Mouse (Mus musculus): ENCODE data around the gene Rps17.

The Rps17 gene

DNA sequence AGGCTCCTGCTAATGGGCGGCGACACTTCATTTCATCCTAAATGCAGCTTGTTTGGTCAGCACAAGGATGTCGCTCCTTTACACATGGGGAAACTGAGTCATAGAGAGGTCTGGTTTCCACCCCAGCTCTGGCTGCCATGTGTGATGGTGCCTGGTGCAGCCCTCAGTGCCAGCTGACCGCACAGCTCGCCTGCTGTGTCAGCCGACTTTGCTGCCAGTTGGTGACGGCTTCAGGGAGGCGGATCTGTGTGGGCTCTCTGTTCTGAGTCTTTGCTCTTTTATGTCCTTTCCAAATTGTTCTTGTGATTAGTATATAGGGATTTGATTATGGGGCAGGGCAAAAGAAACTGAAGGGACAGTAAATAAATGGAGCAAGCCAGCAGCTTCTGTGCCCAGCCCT is 37.3 kb downstream of the Rps17 start:
- TF ChIP-seq GATA4 (IDR thresholded peaks at IDR 0.05; ENCODE audit: insufficient replicate concordance, low read length) = no peak

- TF ChIP-seq GATA4 (IDR thresholded peaks at IDR 0.05; ENCODE audit: insufficient replicate concordance, low read length) = no peak
These were observed 40.4 kb downstream of the Rps17 start for GRCm38 (mm10) chr7:81304675-81305074.

DNA sequence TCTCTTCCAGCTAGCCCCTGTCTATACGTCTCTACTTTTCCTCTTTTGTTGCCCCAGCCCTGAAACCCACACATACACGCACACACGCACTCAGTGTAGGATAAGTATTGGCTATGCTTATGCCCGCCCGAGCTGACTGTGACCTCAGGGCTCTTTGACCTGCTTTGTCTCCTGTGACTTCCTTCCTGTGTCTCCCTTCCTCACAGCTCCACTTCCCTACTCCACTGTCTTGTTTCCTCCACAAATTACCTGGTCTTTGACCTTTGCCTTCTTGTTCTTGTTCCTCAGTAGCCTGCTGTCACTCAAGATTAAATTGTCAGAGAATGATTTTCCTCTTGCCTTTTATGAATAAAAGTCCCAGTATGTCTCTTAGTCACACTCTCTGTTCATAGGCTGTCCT is 41.0 kb downstream of the Rps17 start:
- TF ChIP-seq GATA4 (IDR thresholded peaks at IDR 0.05; ENCODE audit: insufficient replicate concordance, low read length) = no peak

DNA sequence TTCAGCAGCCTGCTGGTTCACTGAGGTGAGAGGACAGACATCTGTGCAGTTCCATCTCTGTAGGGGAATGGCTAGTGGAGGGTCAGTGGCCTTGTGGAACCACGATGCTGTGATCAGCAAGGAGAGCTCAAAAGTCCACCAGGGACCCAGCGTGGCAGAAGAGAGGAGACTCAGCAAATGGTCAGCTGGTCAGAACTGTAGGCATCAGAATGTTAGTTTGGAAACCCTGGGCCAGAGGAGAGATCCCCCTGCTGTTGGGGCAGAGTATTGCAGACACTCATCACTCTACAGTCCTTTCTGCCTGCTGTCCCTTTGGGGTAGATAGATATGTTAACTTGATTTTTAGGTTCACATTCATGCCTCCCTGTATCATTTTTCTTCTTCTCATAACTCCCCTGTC is 41.4 kb downstream of the Rps17 start:
- no peak for TF ChIP-seq GATA4 (IDR thresholded peaks at IDR 0.05; ENCODE audit: insufficient replicate concordance, low read length)

DNA sequence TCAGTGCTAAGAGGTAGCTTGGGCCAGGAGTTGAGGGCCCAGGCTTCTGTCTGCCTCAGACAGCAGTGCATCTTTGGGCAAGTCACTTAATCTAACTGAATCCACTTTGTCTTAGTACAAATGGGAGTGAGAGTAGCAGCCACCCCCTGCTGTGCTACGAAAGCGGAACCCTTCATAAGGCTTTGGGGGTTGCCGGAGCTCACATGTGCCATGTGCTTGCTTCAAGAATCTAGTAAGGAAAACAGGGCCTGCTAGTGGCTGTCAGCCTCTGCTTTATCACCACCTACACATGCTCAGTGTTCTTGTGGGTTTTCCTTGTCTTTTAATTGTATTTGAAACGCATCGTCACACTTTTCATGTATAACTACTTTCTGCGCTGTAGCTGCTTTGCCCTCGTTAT is 43.7 kb downstream of the Rps17 start:
- no peak for TF ChIP-seq GATA4 (IDR thresholded peaks at IDR 0.05; ENCODE audit: insufficient replicate concordance, low read length)

- TF ChIP-seq GATA4 (IDR thresholded peaks at IDR 0.05; ENCODE audit: insufficient replicate concordance, low read length) = no peak
These were observed 46.8 kb downstream of the Rps17 start for GRCm38 (mm10) chr7:81298206-81298605.

GRCm38 (mm10) chr7:81295169-81295568 is 49.9 kb downstream of the Rps17 start:
- no peak for TF ChIP-seq GATA4 (IDR thresholded peaks at IDR 0.05; ENCODE audit: insufficient replicate concordance, low read length)
